Mouse (Mus musculus) frontal cortex, postnatal 36 days (tissue): ENCODE data around the gene Gm20388.

Experiments
- DNase-seq, 2 experiments: peaks; one replicate each; pipeline ENCODE4 v3.0.0; 2022; ENCODE audit warnings: low spot score in 2 of 2

Gene Gm20388

GRCm38 (mm10) chr8:119910547-119911257, at the start of gene Gm20388:
Gene Gm20388, plus strand, starts transcription at chr8:119910841.
- DNase-seq = peak; percentile 91 to 93

DNA sequence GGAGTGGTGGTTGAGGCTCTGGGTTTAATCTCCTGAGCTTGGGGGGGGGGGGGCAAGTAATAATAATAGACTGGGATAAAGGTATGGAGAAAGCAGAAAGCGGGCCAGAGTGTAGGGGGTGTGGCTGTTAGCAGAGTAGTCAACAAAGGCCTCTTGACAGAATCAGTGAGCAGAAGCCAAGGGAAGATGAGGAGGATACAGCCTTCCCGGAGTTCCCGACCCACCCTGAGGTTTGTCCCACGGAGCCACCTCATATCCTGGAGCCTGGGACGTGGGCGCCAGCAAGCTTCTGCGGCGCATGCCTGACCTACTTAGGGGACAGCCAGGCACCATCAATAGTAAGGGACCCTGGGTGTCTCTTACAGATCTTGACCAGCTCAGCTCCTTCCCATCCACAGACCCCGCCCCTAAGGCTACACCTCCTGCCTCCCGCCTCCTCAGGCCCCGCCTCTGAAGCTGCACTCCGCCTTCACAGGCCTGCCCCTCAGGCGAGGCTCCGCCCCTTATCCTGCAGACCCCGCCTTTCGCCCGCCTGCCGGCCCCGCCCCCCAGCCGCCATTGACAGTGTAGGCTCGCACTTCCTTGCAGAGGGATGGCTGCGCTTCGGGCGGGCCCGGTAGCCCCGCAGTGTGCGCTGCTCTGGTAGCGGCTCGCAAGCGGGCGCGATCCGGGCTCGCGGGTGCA, 48.8 kb upstream of the Gm20388 start, which contains the start of gene Klhl36:
TSS of gene Klhl36 (plus strand) at position 561 of the 684 bp plus-strand sequence.
- peak; percentile 95 to 96 for DNase-seq

- DNase-seq = no peak
Measured at GRCm38 (mm10) chr8:119862390-119862734, 48.3 kb upstream of the Gm20388 start.

GRCm38 (mm10) chr8:119862749-119863148, 47.9 kb upstream of the Gm20388 start:
- no peak for DNase-seq

- DNase-seq = no peak
Measured at GRCm38 (mm10) chr8:119869616-119870015, 41.0 kb upstream of the Gm20388 start.

GRCm38 (mm10) chr8:119873181-119873580, 37.5 kb upstream of the Gm20388 start:
- no peak for DNase-seq

DNA sequence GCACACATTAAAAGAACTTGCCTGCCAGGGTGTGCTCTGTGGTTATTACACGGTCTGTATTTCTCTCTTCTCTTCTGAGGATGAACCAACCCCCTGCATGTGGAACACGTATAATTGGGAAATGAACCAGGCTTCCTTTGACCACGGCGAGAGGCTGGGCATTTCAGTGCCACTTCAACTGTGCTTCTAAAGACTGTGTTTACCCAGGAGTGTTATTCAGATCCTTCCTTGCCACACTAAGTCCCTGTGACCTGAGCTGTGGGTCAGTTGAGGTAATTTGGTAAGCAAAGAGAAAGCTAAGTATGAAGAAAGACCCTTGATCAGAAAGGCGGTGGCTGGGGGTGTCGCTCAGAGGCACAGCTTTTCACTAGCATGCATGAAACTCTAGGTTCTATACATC, 29.3 kb upstream of the Gm20388 start:
- no peak for DNase-seq

- DNase-seq = no peak
Measured at GRCm38 (mm10) chr8:119881917-119882316, 28.7 kb upstream of the Gm20388 start.

- DNase-seq = no peak
Measured at GRCm38 (mm10) chr8:119883281-119883680, 27.4 kb upstream of the Gm20388 start.

GRCm38 (mm10) chr8:119885612-119886011, 25.0 kb upstream of the Gm20388 start:
- no peak for DNase-seq

DNA sequence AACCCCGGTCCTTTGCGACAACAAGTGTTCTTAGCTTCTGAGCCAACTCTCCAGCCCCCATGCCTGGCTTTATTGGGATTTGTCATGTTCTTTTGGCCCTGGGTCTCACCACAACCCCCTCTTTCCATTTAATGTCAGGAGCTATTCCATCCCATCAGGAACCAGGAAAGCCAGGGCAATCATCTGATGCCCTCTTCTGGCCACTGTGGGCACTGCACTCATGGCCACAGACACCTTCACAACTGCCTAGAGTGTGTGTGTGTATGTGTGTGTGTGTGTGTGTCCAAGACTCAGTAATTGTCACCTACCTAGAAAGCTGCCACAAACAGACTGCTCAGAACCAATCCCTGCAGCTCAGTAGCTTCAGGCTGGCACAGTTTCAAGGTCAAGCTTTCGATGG, 23.5 kb upstream of the Gm20388 start:
- no peak for DNase-seq

DNA sequence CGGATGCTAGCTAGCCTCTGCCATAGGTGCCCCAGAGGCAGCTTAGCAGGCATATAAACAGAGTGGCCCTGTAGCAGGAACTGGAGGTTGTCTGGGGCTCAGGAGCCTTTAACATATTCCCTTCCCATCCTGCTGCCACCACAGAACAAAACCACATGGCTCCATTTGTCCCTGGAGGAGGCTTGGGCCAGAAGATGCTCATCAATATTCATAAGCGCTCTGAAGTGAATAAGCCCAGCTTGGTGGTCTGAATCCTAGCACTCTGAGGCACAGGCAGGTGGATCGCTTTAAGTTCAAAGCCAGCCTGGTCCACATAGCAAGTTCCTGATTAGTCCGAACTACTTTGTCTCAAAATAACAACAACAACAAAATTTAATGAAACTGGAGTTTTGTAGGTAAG, 22.6 kb upstream of the Gm20388 start:
- no peak for DNase-seq

- DNase-seq = no peak
Measured at GRCm38 (mm10) chr8:119897069-119897468, 13.6 kb upstream of the Gm20388 start.

GRCm38 (mm10) chr8:119897933-119898332, 12.7 kb upstream of the Gm20388 start:
- no peak for DNase-seq

DNA sequence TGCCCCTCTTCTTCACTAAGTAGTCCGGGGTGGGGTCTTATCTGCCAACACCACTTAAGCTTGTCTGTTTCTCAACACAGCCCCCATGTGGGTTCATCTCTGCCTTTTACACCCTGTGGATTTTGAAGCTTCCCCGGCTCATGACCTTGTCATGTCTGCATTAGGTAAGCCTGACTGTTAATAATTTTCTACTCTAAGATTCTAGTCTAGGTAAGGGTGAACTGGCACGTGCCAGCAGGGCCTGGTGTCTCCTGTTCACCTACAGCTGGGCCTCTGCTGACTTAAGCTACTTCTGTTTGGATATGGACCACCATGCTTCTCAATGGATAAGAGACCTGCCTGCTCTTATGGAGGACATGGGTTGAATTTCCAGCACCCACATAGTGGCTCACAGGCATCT, 9.3 kb upstream of the Gm20388 start:
- no peak for DNase-seq

GRCm38 (mm10) chr8:119901952-119902351, 8.7 kb upstream of the Gm20388 start:
- no peak for DNase-seq

- no peak for DNase-seq
Measured at GRCm38 (mm10) chr8:119904323-119904911, 6.2 kb upstream of the Gm20388 start.

GRCm38 (mm10) chr8:119909944-119910546, 596 bp upstream of the Gm20388 start, which contains the start of gene Usp10:
Gene Usp10, plus strand, starts transcription at chr8:119910360.
- no peak for DNase-seq

- no peak for DNase-seq
Measured at GRCm38 (mm10) chr8:119911258-119911962, 769 bp downstream of the Gm20388 start.

GRCm38 (mm10) chr8:119912643-119913042, 2.0 kb downstream of the Gm20388 start:
- no peak for DNase-seq

GRCm38 (mm10) chr8:119913181-119913580, 2.5 kb downstream of the Gm20388 start:
- DNase-seq = no peak

DNA sequence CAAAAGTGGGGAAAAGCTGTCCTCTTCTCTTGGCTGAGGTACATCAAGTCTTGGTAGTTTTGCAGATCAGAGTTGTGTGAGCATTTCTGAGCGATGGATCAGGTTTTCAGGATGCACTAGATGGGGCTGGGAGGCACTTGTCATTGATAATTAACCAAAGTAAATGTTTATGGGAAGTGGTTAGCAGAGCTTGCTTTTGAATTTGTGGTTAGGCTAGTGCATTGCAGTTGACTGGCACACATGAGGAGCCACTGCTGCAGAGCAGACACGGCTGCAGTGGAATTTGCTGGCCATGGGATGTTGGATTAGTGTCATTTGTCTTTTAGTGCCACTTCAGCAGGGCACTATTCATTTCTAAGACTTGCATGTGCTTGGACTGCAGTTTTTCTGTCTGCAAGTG, 3.5 kb downstream of the Gm20388 start:
- DNase-seq = no peak
